Mouse (Mus musculus): ENCODE results near the gene Mbtps1. TPM values are rescaled to one million over a fixed set of nuclear protein-coding genes. Genes with fewer than 3 reads are reported as not detected.
A peak's percentile ranks its signal among the peaks of the same experiment; 100 is the strongest.

Mbtps1 gene
- total and polyA plus RNA-seq, 3 experiments, result 33.1 to 59.9 TPM; not detected in 1

GRCm38 (mm10) chr8:119588321-119588720 is 29.8 kb upstream of the Mbtps1 start:
- H3K27me3 ChIP-seq (ENCODE audit: control insufficient read depth in 1 of 2, insufficient read depth in 2 of 2, low read length in 2 of 2), result no peaks in the 10 kb centered on the region
- no peaks in the 10 kb centered on the region for H3K36me3 ChIP-seq (ENCODE audit: control insufficient read depth in 1 of 2, insufficient read depth in 2 of 2, low read length in 2 of 2)
- H3K4me1 ChIP-seq (ENCODE audit: control insufficient read depth in 1 of 2, insufficient read depth in 2 of 2, low read length in 2 of 2), result peaks cover 2 to 10% of the 10 kb centered on the region in 2 experiments; a peak in 3 of 4 replicates
- H3K79me2 ChIP-seq (ENCODE audit: control insufficient read depth, insufficient read depth, low read length, poor library complexity), result no peaks in the 10 kb centered on the region
- DNase-seq (ENCODE audit: low read depth, low spot score), result no peak
- no peaks in the 10 kb centered on the region for H3K9me3 ChIP-seq (replicated peaks; ENCODE audit: insufficient read depth, low read length)
- no peak overlapping the region for H3K9ac ChIP-seq (ENCODE audit: control insufficient read depth, low read depth, low read length, poor library complexity, severe bottlenecking)
- no peak overlapping the region for H3K4me3 ChIP-seq (ENCODE audit: control insufficient read depth in 1 of 2, insufficient read depth in 1 of 2, low read depth in 2 of 2, low read length in 2 of 2)
- TF ChIP-seq UBTF (IDR thresholded peaks at IDR 0.05; ENCODE audit: borderline replicate concordance, insufficient read depth, low read depth, low read length) (no peak), RAD21 (IDR thresholded peaks at IDR 0.05; ENCODE audit: low read depth, low read length) (no peak), USF1 (IDR thresholded peaks at IDR 0.05; ENCODE audit: low read depth, low read length) (no peak), MAX (IDR thresholded peaks at IDR 0.05; ENCODE audit: low read length) (no peak), ELF1 (IDR thresholded peaks at IDR 0.05; ENCODE audit: low read depth, low read length) (no peak), ZC3H11A (IDR thresholded peaks at IDR 0.05; ENCODE audit: low read depth, low read length) (no peak), E2F4 (IDR thresholded peaks at IDR 0.05; ENCODE audit: borderline replicate concordance, low read depth, low read length) (no peak), POLR2AphosphoS5 (IDR thresholded peaks at IDR 0.05; ENCODE audit: borderline replicate concordance, low read depth, low read length) (no peak)
- no peak overlapping the region for H3K27ac ChIP-seq (ENCODE audit: control insufficient read depth, low read depth, low read length)

GRCm38 (mm10) chr8:119585901-119586300 is 27.4 kb upstream of the Mbtps1 start:
- TF ChIP-seq SIN3A (IDR thresholded peaks at IDR 0.05; ENCODE audit: low read length) (0 out of 2 replicates have a peak, but pooled peaks have one; percentile 18), UBTF (IDR thresholded peaks at IDR 0.05; ENCODE audit: borderline replicate concordance, insufficient read depth, low read depth, low read length) (no peak), MAZ (IDR thresholded peaks at IDR 0.05; ENCODE audit: low read depth, low read length) (peak; percentile 49; the same call in 1 of the 2 replicates), POLR2A (IDR thresholded peaks at IDR 0.05; ENCODE audit: control insufficient read depth in 1 of 2, insufficient read depth in 1 of 2, low read depth in 1 of 2, low read length in 2 of 2, poor library complexity in 1 of 2) (no peak)
- H3K27me3 ChIP-seq (ENCODE audit: control insufficient read depth in 1 of 2, insufficient read depth in 2 of 2, low read length in 2 of 2), result no peaks in the 10 kb centered on the region
- H3K27ac ChIP-seq (ENCODE audit: control insufficient read depth, low read depth, low read length), result no peak overlapping the region
- peaks cover 9 to 18% of the 10 kb centered on the region in 2 experiments for H3K4me1 ChIP-seq (ENCODE audit: control insufficient read depth in 1 of 2, insufficient read depth in 2 of 2, low read length in 2 of 2)
- no peaks in the 10 kb centered on the region for H3K79me2 ChIP-seq (ENCODE audit: control insufficient read depth, insufficient read depth, low read length, poor library complexity)
- H3K36me3 ChIP-seq (ENCODE audit: control insufficient read depth in 1 of 2, insufficient read depth in 2 of 2, low read length in 2 of 2), result peaks cover 0 to 5% of the 10 kb centered on the region in 2 experiments; a peak in 2 of 4 replicates
- H3K9me3 ChIP-seq (replicated peaks; ENCODE audit: insufficient read depth, low read length), result no peaks in the 10 kb centered on the region
- DNase-seq (ENCODE audit: low read depth, low spot score), result peak; percentile 41
- H3K9ac ChIP-seq (ENCODE audit: control insufficient read depth, low read depth, low read length, poor library complexity, severe bottlenecking), result peak overlapping the region; percentile 67
- H3K4me3 ChIP-seq (ENCODE audit: control insufficient read depth in 1 of 2, insufficient read depth in 1 of 2, low read depth in 2 of 2, low read length in 2 of 2), result peak overlapping the region; percentile 42 to 49

- peak; percentile 45 for DNase-seq (ENCODE audit: low read depth, low spot score)
- H3K36me3 ChIP-seq (ENCODE audit: control insufficient read depth in 1 of 2, insufficient read depth in 2 of 2, low read length in 2 of 2), result peaks cover 0 to 11% of the 10 kb centered on the region in 2 experiments; a peak in 2 of 4 replicates
- H3K79me2 ChIP-seq (ENCODE audit: control insufficient read depth, insufficient read depth, low read length, poor library complexity), result no peaks in the 10 kb centered on the region
- H3K27me3 ChIP-seq (ENCODE audit: control insufficient read depth in 1 of 2, insufficient read depth in 2 of 2, low read length in 2 of 2), result no peaks in the 10 kb centered on the region
- H3K4me3 ChIP-seq (ENCODE audit: control insufficient read depth in 1 of 2, insufficient read depth in 1 of 2, low read depth in 2 of 2, low read length in 2 of 2), result peak overlapping the region in 1 of 2 experiments; percentile 26; a peak in 1 of 4 replicates
- H3K9ac ChIP-seq (ENCODE audit: control insufficient read depth, low read depth, low read length, poor library complexity, severe bottlenecking), result peak overlapping the region; percentile 13
- peaks cover 15 to 17% of the 10 kb centered on the region in 2 experiments for H3K4me1 ChIP-seq (ENCODE audit: control insufficient read depth in 1 of 2, insufficient read depth in 2 of 2, low read length in 2 of 2)
- H3K9me3 ChIP-seq (replicated peaks; ENCODE audit: insufficient read depth, low read length), result no peaks in the 10 kb centered on the region
- no peak overlapping the region; the same call in 1 of the 2 replicates for H3K27ac ChIP-seq (ENCODE audit: control insufficient read depth, low read depth, low read length)
- TF ChIP-seq TAL1 (IDR thresholded peaks at IDR 0.05; ENCODE audit: low read length), result 0 out of 2 replicates have a peak, but pooled peaks have one; percentile 14
- TF ChIP-seq NRF1 (IDR thresholded peaks at IDR 0.05; ENCODE audit: insufficient read depth, low read depth, low read length, poor library complexity, severe bottlenecking), result no peak
- peak; percentile 90 for TF ChIP-seq GATA1 (IDR thresholded peaks at IDR 0.05; ENCODE audit: low read depth, low read length)
- TF ChIP-seq RAD21 (IDR thresholded peaks at IDR 0.05; ENCODE audit: low read depth, low read length), result no peak
- no peak for TF ChIP-seq CHD1 (IDR thresholded peaks at IDR 0.05; ENCODE audit: low read depth, low read length)
- peak; percentile 88 for TF ChIP-seq ZNF384 (IDR thresholded peaks at IDR 0.05; ENCODE audit: low read depth, low read length)
- peak; percentile 76 for TF ChIP-seq SIN3A (IDR thresholded peaks at IDR 0.05; ENCODE audit: low read length)
- no peak for TF ChIP-seq POLR2AphosphoS2 (IDR thresholded peaks at IDR 0.05; ENCODE audit: low read length)
- TF ChIP-seq GABPA (IDR thresholded peaks at IDR 0.05; ENCODE audit: low read depth, low read length), result no peak
- no peak for TF ChIP-seq E2F4 (IDR thresholded peaks at IDR 0.05; ENCODE audit: borderline replicate concordance, low read depth, low read length)
- TF ChIP-seq ZMIZ1 (IDR thresholded peaks at IDR 0.05; ENCODE audit: low read depth, low read length), result no peak
- TF ChIP-seq ETS1 (IDR thresholded peaks at IDR 0.05; ENCODE audit: low read depth, low read length), result peak; percentile 79
- TF ChIP-seq EP300 (IDR thresholded peaks at IDR 0.05; ENCODE audit: low read depth in 1 of 2, low read length in 2 of 2), result peak; percentile 77 to 87
- peak; percentile 33; the same call in 1 of the 2 replicates for TF ChIP-seq BHLHE40 (IDR thresholded peaks at IDR 0.05; ENCODE audit: borderline replicate concordance, low read depth, low read length)
- TF ChIP-seq TCF12 (IDR thresholded peaks at IDR 0.05; ENCODE audit: low read depth, low read length), result peak; percentile 90
These were observed 22.1 kb upstream of the Mbtps1 start for GRCm38 (mm10) chr8:119580441-119581161.

Measured in MEL (cell line).